Mouse (Mus musculus) forebrain, embryonic 14.5 days (tissue): ENCODE data around the gene Atp1a4. TPM values are rescaled to one million over a fixed set of nuclear protein-coding genes. Genes with fewer than 3 reads are reported as not detected.

Source experiments
- ATAC-seq: fragments of 200-750 bp; cut with Nextera tagmentation; 2 replicates; pipeline ENCODE4 v1.8.0; 2017; ENCODE audit warnings: mild to moderate bottlenecking, moderate library complexity
- DNase-seq: peaks from one replicate; pipeline ENCODE4 v3.0.0-alpha.2; 2015; ENCODE audit warnings: low spot score
- H3K27ac ChIP-seq: fragments of 300-500 bp; sonication (generic); 2 replicates; pipeline ENCODE4 v1.5.1; 2014; ENCODE audit warnings: low read depth, mild to moderate bottlenecking, control low read depth, low read length, moderate library complexity
- H3K27me3 ChIP-seq: fragments of 300-500 bp; sonication (generic); replicated peaks from 2 replicates; pipeline ENCODE4 v1.6.1; 2014; ENCODE audit warnings: low read length, control low read depth, mixed read lengths; ENCODE audit not compliant: control insufficient read depth, insufficient read depth
- H3K36me3 ChIP-seq: fragments of 300-500 bp; sonication (generic); 2 replicates; pipeline ENCODE4 v1.6.1; 2014; ENCODE audit warnings: low read length, control low read depth; ENCODE audit not compliant: control insufficient read depth, insufficient read depth
- H3K4me1 ChIP-seq: fragments of 300-500 bp; sonication (generic); 2 replicates; pipeline ENCODE4 v1.6.1; 2014; ENCODE audit warnings: antibody characterized with exemption, low read length, control low read depth; ENCODE audit not compliant: control insufficient read depth, insufficient read depth
- H3K4me2 ChIP-seq: fragments of 300-500 bp; sonication (generic); 2 replicates; pipeline ENCODE4 v1.6.1; 2014; ENCODE audit warnings: mild to moderate bottlenecking, control low read depth, low read length
- H3K4me3 ChIP-seq: fragments of 300-500 bp; sonication (generic); 2 replicates; pipeline ENCODE4 v1.5.1; 2014; ENCODE audit warnings: low read depth, low read length, control low read depth
- H3K9ac ChIP-seq: fragments of 300-500 bp; sonication (generic); 2 replicates; pipeline ENCODE4 v1.6.1; 2014; ENCODE audit warnings: mild to moderate bottlenecking, low read length, control low read depth, moderate library complexity
- H3K9me3 ChIP-seq: fragments of 300-500 bp; sonication (generic); replicated peaks from 2 replicates; pipeline ENCODE4 v1.6.1; 2016; ENCODE audit warnings: low read length, control low read depth, mixed read lengths; ENCODE audit not compliant: control insufficient read depth
- WGBS: fragments of 180-500 bp; shearing (Covaris S2); extraction: QIAGEN DNeasy Blood & Tissue Kit; methylation state at CpG from one replicate; pipeline ENCODE4 v1.1.7; 2014; 5-methylcytosine and 5-hydroxymethylcytosine counted together
- polyA plus RNA-seq: library from polyadenylated mRNA; unstranded; fragments of >200 nt; fragmentation: Nextera tagmentation; extraction: Ambion mirVana; gene quantifications from 2 replicates; pipeline ENCODE4 v1.2.1, GENCODE M21; 2014

The Atp1a4 gene
- polyA plus RNA-seq, 1 experiment from 2014 or later = 0.08 TPM

- no peak overlapping the region for H3K27ac ChIP-seq
- peak; percentile 26; the same call in 1 of the 2 replicates for ATAC-seq
- 97% methylated on average over 10 of the region's 10 CpGs for WGBS
- no peak overlapping the region for H3K4me3 ChIP-seq
- no peak for DNase-seq
- H3K9me3 ChIP-seq = no peaks in the 10 kb centered on the region
- H3K9ac ChIP-seq = no peak overlapping the region
- peaks cover 70% of the 10 kb centered on the region for H3K36me3 ChIP-seq
- H3K4me2 ChIP-seq = no peak overlapping the region
- no peaks in the 10 kb centered on the region for H3K27me3 ChIP-seq
- no peaks in the 10 kb centered on the region for H3K4me1 ChIP-seq
Measured at GRCm38 (mm10) chr1:172186401-172187289, 71.6 kb downstream of the Atp1a4 start.

- H3K27me3 ChIP-seq = no peaks in the 10 kb centered on the region
Measured at GRCm38 (mm10) chr1:172183915-172184314, 74.3 kb downstream of the Atp1a4 start.

DNA sequence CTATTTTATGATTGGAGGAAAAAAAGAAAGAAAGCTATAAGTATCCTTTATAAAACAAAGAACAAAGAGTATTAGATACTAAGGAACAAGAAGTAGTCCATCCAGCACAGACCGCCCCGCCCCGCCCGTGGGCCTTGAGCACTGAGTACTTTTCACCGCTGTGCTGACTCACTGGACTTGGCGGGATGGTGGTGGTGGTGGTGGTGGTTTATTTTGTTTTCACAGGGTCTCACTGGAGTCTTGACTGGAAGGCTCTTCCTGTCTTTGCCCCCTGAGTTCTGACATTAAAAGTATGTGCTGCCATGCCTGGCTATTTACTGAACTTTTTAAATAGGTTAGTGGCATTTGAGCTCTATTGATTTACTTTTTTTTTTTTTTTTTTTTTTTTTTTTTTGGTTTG is 75.2 kb downstream of the Atp1a4 start:
- Histone ChIP-seq H3K9ac (no peak overlapping the region), H3K36me3 (peaks cover 56% of the 10 kb centered on the region), H3K4me3 (no peak overlapping the region), H3K27ac (no peak overlapping the region), H3K4me2 (no peak overlapping the region), H3K27me3 (no peaks in the 10 kb centered on the region), H3K9me3 (no peaks in the 10 kb centered on the region), H3K4me1 (no peaks in the 10 kb centered on the region)
- DNase-seq (no peak), ATAC-seq (no peak)
- 97% methylated on average over 6 of the region's 6 CpGs for WGBS

More at GRCm38 (mm10) chr1:172183915-172184314, 74.3 kb downstream of the Atp1a4 start:
- Histone ChIP-seq H3K4me1 (no peaks in the 10 kb centered on the region), H3K9ac (no peak overlapping the region), H3K4me2 (no peak overlapping the region), H3K36me3 (peaks cover 60% of the 10 kb centered on the region), H3K4me3 (no peak overlapping the region), H3K9me3 (no peaks in the 10 kb centered on the region), H3K27ac (no peak overlapping the region)
- ATAC-seq (no peak), DNase-seq (no peak)

DNA sequence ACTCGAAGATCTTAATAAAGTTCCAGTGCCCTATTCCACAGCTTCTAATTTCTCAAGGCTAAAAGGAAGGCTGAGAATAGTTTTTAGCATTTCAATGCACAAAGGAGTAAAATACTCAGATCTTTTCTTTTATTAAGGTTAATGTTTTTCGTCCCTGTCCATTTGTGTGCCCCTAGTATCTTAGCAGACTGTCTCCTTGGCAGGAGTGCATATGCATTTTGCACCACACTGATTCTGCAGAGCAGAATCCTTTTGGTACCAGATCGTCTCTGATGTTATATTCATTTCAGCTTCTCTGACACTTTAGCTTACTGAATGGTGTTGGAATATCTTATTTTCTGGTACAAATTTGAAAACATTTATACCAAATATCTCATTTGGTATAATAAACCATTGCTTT is 76.4 kb downstream of the Atp1a4 start:
- Histone ChIP-seq H3K36me3 (peaks cover 51% of the 10 kb centered on the region), H3K4me1 (no peaks in the 10 kb centered on the region), H3K27me3 (no peaks in the 10 kb centered on the region), H3K4me2 (no peak overlapping the region), H3K9ac (no peak overlapping the region), H3K27ac (no peak overlapping the region), H3K4me3 (no peak overlapping the region), H3K9me3 (no peaks in the 10 kb centered on the region)
- ATAC-seq = no peak
- WGBS = 91% methylated on average over 3 of the region's 3 CpGs
- no peak for DNase-seq

DNA sequence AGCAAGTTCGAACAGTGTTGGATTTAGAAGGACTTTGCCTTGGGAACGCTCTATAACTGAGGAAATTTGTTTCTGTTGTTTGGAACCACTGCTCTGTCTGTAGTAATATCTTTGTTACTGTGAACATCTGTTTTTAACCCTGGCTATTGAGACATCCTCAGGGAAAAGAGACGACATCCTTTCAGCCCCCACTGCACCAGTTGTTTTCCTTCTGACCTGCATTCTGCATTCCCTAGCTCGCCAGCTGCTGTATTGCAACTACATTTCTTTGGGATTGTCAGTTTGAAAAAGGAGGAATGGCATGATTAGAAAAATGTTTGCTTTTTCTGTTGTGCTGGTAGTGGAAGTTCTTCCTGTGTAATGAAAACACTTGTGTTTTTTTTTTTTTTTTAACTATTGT is 77.3 kb downstream of the Atp1a4 start:
- no peak overlapping the region for H3K4me3 ChIP-seq

DNA sequence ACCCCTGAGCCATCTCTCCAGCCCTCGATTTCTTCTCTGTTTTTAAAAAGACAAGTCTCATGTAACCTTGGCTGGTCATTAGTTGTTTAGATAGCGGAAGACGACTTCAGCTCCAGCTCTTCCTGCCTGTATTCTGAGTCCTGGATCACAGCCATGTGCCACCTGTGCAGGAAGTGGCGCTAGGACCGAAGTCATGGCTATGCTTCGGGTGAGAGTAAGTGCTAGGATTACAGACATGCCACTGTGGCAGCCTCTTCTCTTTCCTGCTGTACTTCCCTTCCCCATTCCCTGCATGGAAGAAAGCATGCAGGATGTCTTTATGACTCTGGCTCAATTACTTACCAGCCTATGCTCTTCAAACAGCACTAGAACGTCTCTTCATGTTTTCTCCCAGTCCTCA is 79.1 kb downstream of the Atp1a4 start:
- no peak overlapping the region for H3K9ac ChIP-seq
- H3K4me2 ChIP-seq = no peak overlapping the region
- H3K27ac ChIP-seq = no peak overlapping the region
- no peak overlapping the region for H3K4me3 ChIP-seq
- ATAC-seq (no peak), DNase-seq (no peak)
- H3K9me3 ChIP-seq = no peaks in the 10 kb centered on the region
- no peaks in the 10 kb centered on the region for H3K27me3 ChIP-seq
- 81% methylated on average over 7 of the region's 7 CpGs for WGBS
- no peaks in the 10 kb centered on the region for H3K4me1 ChIP-seq
- H3K36me3 ChIP-seq = peaks cover 58% of the 10 kb centered on the region

More for the DNA sequence above, 77.3 kb downstream of the Atp1a4 start:
- no peak overlapping the region for H3K9ac ChIP-seq
- no peak overlapping the region for H3K27ac ChIP-seq
- H3K27me3 ChIP-seq = no peaks in the 10 kb centered on the region
- 87% methylated on average over 4 of the region's 4 CpGs for WGBS
- peaks cover 48% of the 10 kb centered on the region for H3K36me3 ChIP-seq
- ATAC-seq = no peak
- H3K4me1 ChIP-seq = no peaks in the 10 kb centered on the region
- H3K9me3 ChIP-seq = no peaks in the 10 kb centered on the region
- no peak overlapping the region for H3K4me2 ChIP-seq
- no peak for DNase-seq

- DNase-seq (no peak), ATAC-seq (no peak)
- no peak overlapping the region for H3K9ac ChIP-seq
- no peaks in the 10 kb centered on the region for H3K4me1 ChIP-seq
- no peaks in the 10 kb centered on the region for H3K9me3 ChIP-seq
- WGBS = 75% methylated on average over 7 of the region's 7 CpGs
- no peak overlapping the region for H3K27ac ChIP-seq
- no peak overlapping the region for H3K4me3 ChIP-seq
- H3K36me3 ChIP-seq = peaks cover 68% of the 10 kb centered on the region
- no peaks in the 10 kb centered on the region for H3K27me3 ChIP-seq
- no peak overlapping the region for H3K4me2 ChIP-seq
Measured at GRCm38 (mm10) chr1:172177791-172178190, 80.4 kb downstream of the Atp1a4 start.

Other genes with a start within 250 kb of the Atp1a4 start
- 45.1 and 55.8 TPM in 2 replicates for gene Vangl2, start 230.0 kb downstream of the Atp1a4 start, polyA plus RNA-seq
- gene Nhlh1, start 200.8 kb downstream of the Atp1a4 start, polyA plus RNA-seq = 4.5 and 7.4 TPM in 2 replicates
- gene Copa, start 175.9 kb downstream of the Atp1a4 start, polyA plus RNA-seq = 123 and 148 TPM in 2 replicates
- gene Ncstn, start 175.6 kb downstream of the Atp1a4 start, polyA plus RNA-seq = 81.3 and 93.7 TPM in 2 replicates
- gene Pex19, start 131.7 kb downstream of the Atp1a4 start, polyA plus RNA-seq = 159 TPM in 2 replicates
- gene Dcaf8, start 110.3 kb downstream of the Atp1a4 start, polyA plus RNA-seq = 76.1 and 83.1 TPM in 2 replicates
- 433 and 436 TPM in 2 replicates for gene Pea15a, start 51.6 kb downstream of the Atp1a4 start, polyA plus RNA-seq
- 3.8 and 4.0 TPM in 2 replicates for gene Casq1, start 38.5 kb downstream of the Atp1a4 start, polyA plus RNA-seq
- gene Igsf8, start 3.2 kb upstream of the Atp1a4 start, polyA plus RNA-seq = 132 and 147 TPM in 2 replicates
- 12.9 and 19.8 TPM in 2 replicates for gene Atp1a2, start 39.6 kb upstream of the Atp1a4 start, polyA plus RNA-seq
- 1.3 and 1.5 TPM in 2 replicates for gene Kcnj9, start 70.9 kb upstream of the Atp1a4 start, polyA plus RNA-seq
- gene Kcnj10, start 82.8 kb upstream of the Atp1a4 start, polyA plus RNA-seq = 1.5 and 1.6 TPM in 2 replicates
- gene Pigm, start 118.1 kb upstream of the Atp1a4 start, polyA plus RNA-seq = 4.8 and 5.1 TPM in 2 replicates
- 0.16 and 0.34 TPM in 2 replicates for gene Slamf9, start 216.9 kb upstream of the Atp1a4 start, polyA plus RNA-seq
- gene Igsf9, start 223.4 kb upstream of the Atp1a4 start, polyA plus RNA-seq = 23.5 and 37.8 TPM in 2 replicates
- gene Tagln2, start 241.6 kb upstream of the Atp1a4 start, polyA plus RNA-seq = 40.4 and 53.3 TPM in 2 replicates